Mouse (Mus musculus) left cerebral cortex, postnatal 4 days (tissue): ENCODE data around the gene Slc22a2. TPM values are rescaled to one million over a fixed set of nuclear protein-coding genes. Genes with fewer than 3 reads are reported as not detected.

Experiments used
- DNase-seq: peaks from one replicate; pipeline ENCODE4 v3.0.0-alpha.2; 2022
- intact Hi-C: fragments of 180-260 bp; cut with DNase I; formaldehyde crosslinking; loops from one replicate; pipeline ENCODE4 v1.15.1; 2025
- total RNA-seq, 2 experiments: library from RNA; stranded (reverse); gene quantifications; 2 replicates each; pipeline ENCODE4 v1.2.3; 2021

Slc22a2 gene
- total RNA-seq, 2 experiments from 2014 or later: 0.89 to 1.2 TPM

DNA sequence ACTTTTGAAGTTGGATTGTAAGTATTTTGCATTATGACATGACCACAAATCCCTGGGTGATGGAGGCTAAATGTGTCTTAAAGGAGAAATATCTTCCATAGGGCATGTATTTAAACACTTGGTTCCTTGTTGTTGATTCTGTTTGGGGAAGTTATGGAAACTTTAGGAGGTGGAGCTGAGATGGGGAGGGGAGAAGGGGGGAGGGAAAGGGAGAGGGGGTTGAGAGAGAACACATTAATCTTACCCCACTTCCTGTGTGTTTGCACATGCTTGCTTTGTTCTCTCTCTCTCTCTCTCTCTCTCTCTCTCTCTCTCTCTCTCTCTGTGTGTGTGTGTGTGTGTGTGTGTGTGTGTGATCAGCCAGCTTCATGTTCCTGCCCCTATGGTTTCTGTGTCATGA, 93.2 kb downstream of the Slc22a2 start:
- intact Hi-C loops: no loop called here
- DNase-seq: no peak

Other genes with a start within 250 kb of the Slc22a2 start
- gene Plg, start 205.5 kb upstream of the Slc22a2 start, total RNA-seq: under 1 TPM; 0.14 to 0.20 TPM
- gene Slc22a3, start 76.4 kb upstream of the Slc22a2 start, total RNA-seq: 1 to 10 TPM; 7.1 to 7.8 TPM
- gene Slc22a1, start 91.7 kb downstream of the Slc22a2 start, total RNA-seq: 1 to 10 TPM in 1 of 2 experiments, under 1 TPM in 1; 0.95 to 1.4 TPM
- 10 to 100 TPM; 33.2 to 35.2 TPM for gene Igf2r, start 185.5 kb downstream of the Slc22a2 start, total RNA-seq